Mouse (Mus musculus) brown adipose tissue, adult 24 weeks (tissue): Measurements from ENCODE around the gene Emp3. TPM values are rescaled to one million over a fixed set of nuclear protein-coding genes. Genes with fewer than 3 reads are reported as not detected.
"Not testable (repeated sequence)": the region's sequence is repeated elsewhere in the genome, so short reads cannot be mapped to it uniquely, and the experiment has no call there.

Experiments
- H3K27ac ChIP-seq: fragments of 200-500 bp; replicated peaks from 2 replicates; pipeline ENCODE4 v1.5.1; 2012; ENCODE audit warnings: low read depth, mild to moderate bottlenecking, low read length
- H3K4me1 ChIP-seq: fragments of 200-500 bp; 2 replicates; pipeline ENCODE4 v1.6.1; 2012; ENCODE audit warnings: low read length, mixed read lengths; ENCODE audit not compliant: control insufficient read depth, insufficient read depth, insufficient read length
- H3K4me3 ChIP-seq: fragments of 200-500 bp; 2 replicates; pipeline ENCODE4 v1.5.1; 2012; ENCODE audit warnings: low read depth, mild to moderate bottlenecking, low read length, moderate library complexity; ENCODE audit not compliant: insufficient read depth
- polyA plus RNA-seq: library from polyadenylated mRNA; stranded (reverse); fragments of >200 nt; gene quantifications from 2 replicates; pipeline ENCODE4 v1.2.4, GENCODE M21; 2012; ENCODE audit not compliant: missing spikeins, insufficient read depth, insufficient read length

The Emp3 gene
- 18.1 and 29.0 TPM in 2 replicates for polyA plus RNA-seq

GRCm38 (mm10) chr7:45921242-45921621, at the start of gene Emp3:
Gene Emp3 (minus strand): TSS chr7:45921404.
- Histone ChIP-seq H3K4me1 (0 out of 2 replicates have a peak, but pooled peaks cover 3% of the 10 kb centered on the region), H3K4me3 (peak within 1 kb of the TSS; percentile 58)

DNA sequence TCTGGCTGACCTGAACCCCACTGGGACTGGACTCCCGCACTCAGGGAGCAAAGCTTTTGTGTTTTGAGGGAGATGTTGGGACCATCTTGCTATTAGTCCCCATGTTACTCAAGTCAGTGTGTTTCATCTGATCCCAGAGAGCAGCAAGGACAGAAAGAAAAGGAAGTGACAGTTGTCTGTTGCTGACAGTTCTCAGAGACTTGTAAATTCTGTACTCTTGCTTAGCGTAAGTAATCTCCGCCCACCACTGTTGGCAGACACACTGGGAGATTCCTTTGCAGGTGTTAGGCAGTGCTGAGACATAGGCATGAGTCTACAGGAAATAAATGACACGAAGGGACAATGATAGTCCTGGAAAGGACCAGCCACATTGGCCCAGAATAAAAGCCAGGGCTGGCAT, 35.4 kb upstream of the Emp3 start:
- Histone ChIP-seq H3K4me3 (no peak overlapping the region), H3K27ac (no peak overlapping the region), H3K4me1 (no peaks in the 10 kb centered on the region)

More at GRCm38 (mm10) chr7:45921242-45921621, at the start of gene Emp3:
- peak within 1 kb of the TSS; percentile 80 for H3K27ac ChIP-seq

DNA sequence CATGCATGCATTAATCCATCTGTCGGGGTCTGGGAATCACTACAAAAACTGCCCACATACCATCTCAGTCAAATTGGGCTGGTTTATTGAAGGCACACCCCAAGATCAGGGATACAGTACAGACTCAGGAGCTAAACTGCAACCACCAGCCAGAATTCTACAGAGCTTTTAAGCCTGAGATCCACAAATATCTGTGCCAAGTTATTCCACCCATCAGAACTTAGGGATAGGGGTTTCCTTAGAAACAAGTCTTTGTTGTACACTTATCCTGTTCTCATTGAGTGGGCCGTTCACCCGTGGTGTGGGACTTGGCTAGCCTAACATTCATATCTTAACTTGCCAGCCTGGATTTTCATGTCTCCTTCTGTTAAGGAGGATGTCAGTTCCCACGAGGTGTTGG, 27.9 kb upstream of the Emp3 start:
- H3K4me1 ChIP-seq = no peaks in the 10 kb centered on the region
- no peak overlapping the region for H3K4me3 ChIP-seq
- no peak overlapping the region for H3K27ac ChIP-seq

- H3K27ac ChIP-seq = not testable (repeated sequence)
Measured at GRCm38 (mm10) chr7:45943280-45943679, 22.1 kb upstream of the Emp3 start.

DNA sequence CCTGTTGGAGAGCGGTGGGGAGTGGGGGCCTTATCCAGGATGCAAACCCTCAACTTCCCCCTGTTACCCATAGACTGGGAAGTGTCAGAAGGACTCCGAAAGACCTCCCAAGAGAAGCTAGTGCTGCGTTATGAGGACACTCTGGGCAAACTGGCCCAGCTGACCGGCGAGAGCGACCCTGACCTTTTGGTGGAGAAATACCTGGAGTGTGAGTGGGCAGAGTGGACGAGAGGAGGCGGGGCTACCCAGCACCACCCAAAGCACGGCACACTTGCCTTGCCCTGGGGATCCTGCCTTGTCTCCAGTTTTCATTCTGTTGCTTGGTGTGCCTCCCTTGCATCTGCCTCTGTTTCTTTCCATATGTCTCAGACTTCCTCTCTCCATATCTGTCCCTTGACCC, 20.8 kb upstream of the Emp3 start:
- no peak overlapping the region for H3K27ac ChIP-seq
- H3K4me3 ChIP-seq = no peak overlapping the region
- H3K4me1 ChIP-seq = no peaks in the 10 kb centered on the region

More at GRCm38 (mm10) chr7:45943280-45943679, 22.1 kb upstream of the Emp3 start:
- not testable (repeated sequence) for H3K4me1 ChIP-seq, H3K4me3 ChIP-seq

DNA sequence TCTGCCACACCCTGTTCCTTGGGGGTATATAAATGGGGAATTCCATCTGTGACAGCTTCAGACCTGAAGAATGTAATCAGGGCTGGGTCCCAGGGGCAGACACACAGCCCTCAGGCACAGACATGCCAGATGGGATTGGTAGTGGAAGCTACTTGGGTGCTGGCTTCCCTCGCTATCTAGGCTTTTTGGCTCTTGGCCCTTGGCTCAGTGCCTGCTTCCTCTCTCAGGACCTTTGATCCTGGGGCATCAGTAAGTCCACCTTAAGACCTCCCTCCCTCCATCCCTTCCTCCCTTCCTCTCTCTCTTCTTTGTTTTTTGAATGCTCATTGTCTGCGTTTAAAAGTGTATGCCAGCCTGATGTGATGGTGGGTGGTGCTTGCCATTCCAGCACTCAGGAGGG, 18.6 kb upstream of the Emp3 start:
- H3K27ac ChIP-seq = no peak overlapping the region
- H3K4me1 ChIP-seq = no peaks in the 10 kb centered on the region
- no peak overlapping the region for H3K4me3 ChIP-seq

DNA sequence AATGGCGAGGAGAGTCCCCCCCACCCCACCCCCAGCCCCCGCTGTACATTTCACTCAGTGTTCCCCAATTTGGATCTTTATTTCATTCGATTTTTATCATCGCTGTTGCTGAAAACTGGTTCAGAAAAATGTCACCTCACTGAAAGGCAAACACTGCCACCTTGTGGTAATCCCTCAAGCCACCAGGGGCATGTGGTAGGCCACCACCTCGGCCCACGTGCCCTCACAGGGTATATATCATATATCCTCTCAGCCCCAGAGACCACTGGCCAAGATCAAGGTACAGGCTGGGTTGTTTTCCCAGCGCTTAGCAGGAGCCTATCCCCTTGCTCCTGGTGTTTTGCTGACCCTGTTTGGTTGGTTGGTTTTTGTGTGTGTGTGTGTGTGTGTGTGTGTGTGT, 13.9 kb upstream of the Emp3 start:
- Histone ChIP-seq H3K4me3 (no peak overlapping the region), H3K27ac (no peak overlapping the region), H3K4me1 (no peaks in the 10 kb centered on the region)

- H3K27ac ChIP-seq, H3K4me1 ChIP-seq, H3K4me3 ChIP-seq: not testable (repeated sequence)
Measured at GRCm38 (mm10) chr7:45933766-45934165, 12.6 kb upstream of the Emp3 start.

GRCm38 (mm10) chr7:45929688-45930087, 8.5 kb upstream of the Emp3 start:
- H3K27ac ChIP-seq = no peak overlapping the region
- no peaks in the 10 kb centered on the region for H3K4me1 ChIP-seq
- no peak overlapping the region for H3K4me3 ChIP-seq

- Histone ChIP-seq H3K4me3 (no peak overlapping the region), H3K27ac (no peak overlapping the region), H3K4me1 (no peaks in the 10 kb centered on the region)
Measured at GRCm38 (mm10) chr7:45928626-45929295, 7.6 kb upstream of the Emp3 start.

DNA sequence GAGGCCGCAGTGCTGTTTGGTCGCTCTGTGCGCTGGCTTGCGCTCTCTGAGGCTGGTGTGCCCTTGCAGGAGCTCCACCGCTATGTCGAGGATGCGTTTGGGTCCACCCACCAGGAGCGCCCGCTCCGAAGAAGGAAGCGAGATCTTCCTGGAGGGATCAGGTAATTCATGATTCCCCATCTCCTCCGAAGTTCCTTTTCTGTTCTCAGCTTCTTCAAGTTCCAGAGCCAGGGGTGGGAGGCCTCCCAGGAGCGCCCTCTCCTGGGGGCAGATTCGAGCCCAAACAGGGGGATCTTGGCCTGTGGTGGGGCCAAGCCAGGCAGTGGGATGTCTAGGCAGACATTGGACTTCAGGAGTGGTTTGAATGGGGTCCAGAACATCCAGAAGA, 3.2 kb upstream of the Emp3 start:
- H3K4me1 ChIP-seq = 0 out of 2 replicates have a peak, but pooled peaks cover 3% of the 10 kb centered on the region
- peak overlapping the region; percentile 44 for H3K4me3 ChIP-seq
- H3K27ac ChIP-seq = no peak overlapping the region

DNA sequence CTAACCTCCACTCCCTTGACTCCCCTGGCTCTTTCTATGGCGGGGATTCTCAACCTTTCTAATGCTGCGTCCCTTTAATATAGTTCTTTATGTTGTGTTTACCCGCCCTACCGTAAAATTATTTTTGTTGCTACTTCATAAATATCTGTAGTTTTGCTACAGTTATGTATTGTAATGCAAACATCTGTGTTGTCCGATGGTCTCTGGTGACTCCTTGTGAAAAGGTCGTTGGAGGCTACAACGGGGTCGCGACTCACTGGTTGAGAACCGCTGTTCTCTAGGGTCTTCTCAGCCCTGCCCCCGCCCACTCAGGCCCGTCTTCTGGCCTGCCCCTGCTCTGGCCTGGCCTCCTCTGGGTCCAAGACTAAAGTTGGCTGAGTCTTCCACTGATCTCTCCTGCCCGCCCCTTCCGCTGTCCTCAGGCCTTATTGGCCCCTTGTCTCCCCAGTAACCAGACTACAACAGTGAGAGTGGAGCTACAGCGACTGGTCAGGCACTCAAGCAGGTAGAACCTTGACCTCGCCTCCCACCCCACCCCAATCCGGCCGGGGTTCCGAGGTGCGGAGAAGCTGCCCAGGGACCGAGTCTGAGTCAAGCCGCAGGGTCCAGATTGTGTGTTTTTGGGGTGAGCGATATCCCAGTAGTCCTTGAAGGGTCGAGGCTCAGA, 2.7 kb upstream of the Emp3 start, which contains the start of gene Ccdc114:
Gene Ccdc114, plus strand, starts transcription at position 311 of the 667 bp plus-strand sequence.
- Histone ChIP-seq H3K4me1 (0 out of 2 replicates have a peak, but pooled peaks cover 3% of the 10 kb centered on the region), H3K27ac (peak within 1 kb of the TSS; percentile 94), H3K4me3 (peak within 1 kb of the TSS; percentile 73)

GRCm38 (mm10) chr7:45922928-45923761, 1.9 kb upstream of the Emp3 start:
- Histone ChIP-seq H3K27ac (peak overlapping the region; percentile 94), H3K4me1 (0 out of 2 replicates have a peak, but pooled peaks cover 3% of the 10 kb centered on the region), H3K4me3 (peak overlapping the region; percentile 73)

GRCm38 (mm10) chr7:45921950-45922600, 871 bp upstream of the Emp3 start:
- no peak overlapping the region for H3K4me3 ChIP-seq
- peak overlapping the region; percentile 72 for H3K27ac ChIP-seq
- 0 out of 2 replicates have a peak, but pooled peaks cover 3% of the 10 kb centered on the region for H3K4me1 ChIP-seq
